Mouse (Mus musculus) lung, postnatal 0 days (tissue): ENCODE results near the gene Gsta3. TPM values are rescaled to one million over a fixed set of nuclear protein-coding genes. Genes with fewer than 3 reads are reported as not detected.
"Not testable (repeated sequence)": the region's sequence is repeated elsewhere in the genome, so short reads cannot be mapped to it uniquely, and the experiment has no call there.

Experiments used
- ATAC-seq: fragments of 200-750 bp; cut with Nextera tagmentation; 2 replicates; pipeline ENCODE4 v1.8.0; 2017; ENCODE audit warnings: moderate library complexity
- DNase-seq: peaks from one replicate; pipeline ENCODE4 v3.0.0-alpha.2; 2016; ENCODE audit warnings: low spot score
- H3K27ac ChIP-seq: fragments of 300-500 bp; sonication (generic); 2 replicates; pipeline ENCODE4 v1.5.1; 2014; ENCODE audit warnings: antibody characterized with exemption, mild to moderate bottlenecking, low read length, mixed read lengths
- H3K27me3 ChIP-seq: fragments of 300-500 bp; sonication (generic); replicated peaks from 2 replicates; pipeline ENCODE4 v1.6.1; 2014; ENCODE audit warnings: low read length, mixed read lengths; ENCODE audit not compliant: insufficient read depth
- H3K36me3 ChIP-seq: fragments of 300-500 bp; sonication (generic); 2 replicates; pipeline ENCODE4 v1.6.1; 2014; ENCODE audit warnings: low read length, mixed read lengths; ENCODE audit not compliant: insufficient read depth
- H3K4me1 ChIP-seq: fragments of 300-500 bp; sonication (generic); 2 replicates; pipeline ENCODE4 v1.6.1; 2014; ENCODE audit warnings: antibody characterized with exemption, low read depth, low read length, mixed read lengths; ENCODE audit not compliant: insufficient read depth
- H3K4me2 ChIP-seq: fragments of 300-500 bp; sonication (generic); replicated peaks from 2 replicates; pipeline ENCODE4 v1.6.1; 2014; ENCODE audit warnings: low read depth, mild to moderate bottlenecking, low read length, moderate library complexity, mixed read lengths
- H3K4me3 ChIP-seq: fragments of 300-500 bp; sonication (generic); 2 replicates; pipeline ENCODE4 v1.5.1; 2014; ENCODE audit warnings: low read depth, low read length
- H3K9ac ChIP-seq: fragments of 300-500 bp; sonication (generic); replicated peaks from 2 replicates; pipeline ENCODE4 v1.6.1; 2014; ENCODE audit warnings: low read depth, mild to moderate bottlenecking
- H3K9me3 ChIP-seq: fragments of 300-500 bp; sonication (generic); 2 replicates; pipeline ENCODE4 v1.6.1; 2016; ENCODE audit warnings: low read length, mixed read lengths
- CTCF ChIP-seq: IDR thresholded peaks from 2 replicates; pipeline ENCODE4 v1.5.1; 2016; ENCODE audit warnings: antibody characterized with exemption, mild to moderate bottlenecking
- EP300 ChIP-seq: IDR thresholded peaks from 2 replicates; pipeline ENCODE4 v1.6.1; 2016; ENCODE audit warnings: antibody characterized with exemption, mild to moderate bottlenecking, control low read depth
- WGBS: fragments of 180-500 bp; shearing (Covaris S2); extraction: QIAGEN DNeasy Blood & Tissue Kit; methylation state at CpG from one replicate; pipeline ENCODE4 v1.1.7; 2014; 5-methylcytosine and 5-hydroxymethylcytosine counted together
- polyA plus RNA-seq: library from polyadenylated mRNA; unstranded; fragments of >200 nt; fragmentation: Nextera tagmentation; extraction: Ambion mirVana; gene quantifications from 2 replicates; pipeline ENCODE4 v1.2.1, GENCODE M21; 2015

The Gsta3 gene
- polyA plus RNA-seq, 1 experiment from 2014 or later, result 23.5 TPM

- Histone ChIP-seq H3K4me2 (no peak overlapping the region), H3K4me1 (no peaks in the 10 kb centered on the region), H3K27me3 (no peaks in the 10 kb centered on the region), H3K36me3 (no peaks in the 10 kb centered on the region), H3K27ac (no peak overlapping the region), H3K4me3 (no peak overlapping the region), H3K9me3 (no peaks in the 10 kb centered on the region), H3K9ac (no peak overlapping the region)
- no peak for DNase-seq
- ATAC-seq, result no peak
- no peak for TF ChIP-seq EP300
- no peak for TF ChIP-seq CTCF
- WGBS, result 75% methylated on average over 8 of the region's 8 CpGs
Observed at GRCm38 (mm10) chr1:21264747-21265146, 24.4 kb downstream of the Gsta3 start.

GRCm38 (mm10) chr1:21266766-21267165, 26.4 kb downstream of the Gsta3 start:
- WGBS, result 70% methylated on average over 1 of the region's 1 CpGs
- H3K9ac ChIP-seq, result no peak overlapping the region
- no peak overlapping the region for H3K27ac ChIP-seq
- ATAC-seq (no peak), DNase-seq (no peak)
- H3K9me3 ChIP-seq, result no peaks in the 10 kb centered on the region
- no peak for TF ChIP-seq CTCF
- TF ChIP-seq EP300, result no peak
- H3K4me3 ChIP-seq, result no peak overlapping the region
- H3K4me1 ChIP-seq, result no peaks in the 10 kb centered on the region
- H3K36me3 ChIP-seq, result no peaks in the 10 kb centered on the region
- H3K4me2 ChIP-seq, result no peak overlapping the region
- H3K27me3 ChIP-seq, result no peaks in the 10 kb centered on the region

- not testable (repeated sequence) for H3K27ac ChIP-seq, H3K36me3 ChIP-seq, H3K4me2 ChIP-seq, H3K9me3 ChIP-seq, H3K9ac ChIP-seq, H3K27me3 ChIP-seq, H3K4me3 ChIP-seq, DNase-seq, H3K4me1 ChIP-seq, ATAC-seq
- 87% methylated on average over 6 of the region's 7 CpGs for WGBS
Observed at GRCm38 (mm10) chr1:21267466-21267865, 27.1 kb downstream of the Gsta3 start.

GRCm38 (mm10) chr1:21271343-21272055, 31.1 kb downstream of the Gsta3 start:
- Histone ChIP-seq H3K4me2 (peak overlapping the region; percentile 61), H3K4me3 (peak overlapping the region; percentile 20; the same call in 1 of the 2 replicates), H3K27ac (no peak overlapping the region), H3K9ac (0 out of 2 replicates have a peak overlapping the region, but pooled peaks have one; percentile 27), H3K36me3 (no peaks in the 10 kb centered on the region), H3K4me1 (no peaks in the 10 kb centered on the region), H3K27me3 (no peaks in the 10 kb centered on the region), H3K9me3 (no peaks in the 10 kb centered on the region)
- DNase-seq, result peak; percentile 90
- WGBS, result 19% methylated on average over 18 of the region's 18 CpGs
- TF ChIP-seq CTCF (peak; percentile 75), EP300 (no peak)
- peak; percentile 96 for ATAC-seq

DNA sequence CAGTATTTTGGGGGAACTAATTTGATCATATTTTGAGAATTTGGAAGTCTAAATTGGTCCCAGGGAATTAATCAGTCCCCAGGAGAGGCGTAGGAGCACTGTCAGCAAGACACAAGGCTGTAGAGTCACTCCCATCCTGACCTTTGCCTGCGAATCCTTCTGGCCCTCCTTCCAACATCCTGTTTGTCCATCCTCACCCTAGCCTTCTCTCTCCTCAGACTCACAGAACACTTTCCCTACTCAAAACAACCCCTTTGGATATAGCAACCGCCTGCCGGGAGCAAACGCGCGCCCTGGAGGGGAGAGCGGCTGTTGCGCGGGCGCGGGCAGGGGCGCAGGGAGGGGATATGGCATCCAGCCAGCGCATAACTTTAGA, 31.7 kb downstream of the Gsta3 start:
- WGBS, result 16% methylated on average over 14 of the region's 14 CpGs
- H3K36me3 ChIP-seq, result no peaks in the 10 kb centered on the region
- 0 out of 2 replicates have a peak overlapping the region, but pooled peaks have one; percentile 27 for H3K9ac ChIP-seq
- H3K27ac ChIP-seq, result no peak overlapping the region
- H3K4me1 ChIP-seq, result no peaks in the 10 kb centered on the region
- ATAC-seq (peak; percentile 46; the same call in 1 of the 2 replicates), DNase-seq (peak; percentile 54)
- no peaks in the 10 kb centered on the region for H3K27me3 ChIP-seq
- no peaks in the 10 kb centered on the region for H3K9me3 ChIP-seq
- H3K4me2 ChIP-seq, result peak overlapping the region; percentile 61
- H3K4me3 ChIP-seq, result peak overlapping the region; percentile 20; the same call in 1 of the 2 replicates
- no peak for TF ChIP-seq EP300

DNA sequence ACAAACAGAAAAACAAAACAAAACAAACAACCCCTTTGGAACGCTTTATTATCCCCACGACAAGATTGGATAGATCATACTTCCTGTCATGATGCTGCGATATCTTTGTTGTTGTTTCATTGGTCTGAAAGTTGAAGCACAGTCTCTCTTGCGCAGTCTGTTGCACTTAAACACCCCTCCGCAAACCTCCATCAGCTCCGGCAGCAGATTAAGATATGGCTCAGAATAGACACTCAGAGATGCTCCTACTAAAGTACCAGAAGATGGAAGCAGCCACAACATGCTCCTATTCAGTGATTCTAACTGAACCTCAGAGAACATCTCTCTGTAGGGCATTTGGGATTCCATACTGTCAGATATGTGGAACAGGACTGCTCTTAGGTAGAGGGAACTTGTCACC, 32.7 kb downstream of the Gsta3 start:
- H3K4me1 ChIP-seq, result no peaks in the 10 kb centered on the region
- H3K9me3 ChIP-seq, result no peaks in the 10 kb centered on the region
- H3K36me3 ChIP-seq, result no peaks in the 10 kb centered on the region
- no peak overlapping the region for H3K4me3 ChIP-seq
- no peak for TF ChIP-seq EP300
- TF ChIP-seq CTCF, result no peak
- DNase-seq (no peak), ATAC-seq (no peak)
- H3K4me2 ChIP-seq, result no peak overlapping the region
- H3K27ac ChIP-seq, result no peak overlapping the region
- H3K9ac ChIP-seq, result no peak overlapping the region
- no peaks in the 10 kb centered on the region for H3K27me3 ChIP-seq
- 88% methylated on average over 6 of the region's 6 CpGs for WGBS
